Mouse (Mus musculus): ENCODE measurements around the gene Dnm1. TPM values are rescaled to one million over a fixed set of nuclear protein-coding genes. Genes with fewer than 3 reads are reported as not detected.

The Dnm1 gene
- polyA plus RNA-seq (2015; fragmentation: Nextera tagmentation; extraction: Ambion mirVana) = 148 and 151 TPM in 2 replicates

GRCm38 (mm10) chr2:32353007-32353542 is at the start of gene Dnm1:
Dnm1 (minus strand) TSS chr2:32353338.

GRCm38 (mm10) chr2:32395484-32395945 is 42.4 kb upstream of the Dnm1 start, which contains the start of gene Ptges2:
Ptges2 (plus strand) TSS chr2:32395896.

GRCm38 (mm10) chr2:32387706-32388490 is 34.8 kb upstream of the Dnm1 start, which contains the start of gene Lcn2:
Lcn2 (minus strand) TSS chr2:32388252.

GRCm38 (mm10) chr2:32381775-32382223 is 28.7 kb upstream of the Dnm1 start, which contains the start of gene 1110008P14Rik:
1110008P14Rik (minus strand) TSS chr2:32381938.

GRCm38 (mm10) chr2:32352151-32353006 is 759 bp downstream of the Dnm1 start, which contains the start of gene Ciz1:
Ciz1 (plus strand) TSS chr2:32352327.

GRCm38 (mm10) chr2:32287923-32288367 is 65.2 kb downstream of the Dnm1 start, which contains the start of gene Swi5:
Swi5 (minus strand) TSS chr2:32288075.

GRCm38 (mm10) chr2:32287334-32287840 is 65.8 kb downstream of the Dnm1 start, which contains the start of gene Golga2:
Golga2 (plus strand) TSS chr2:32287384.

GRCm38 (mm10) chr2:32259657-32260417 is 93.3 kb downstream of the Dnm1 start, which contains the start of gene Uck1:
Uck1 (minus strand) TSS chr2:32260159.

Small RNAs within 50 kb of the gene (microRNA-seq; reads per million reads assigned to microRNA genes)
- gene Gm23363 (not detected), gene Mir199b (84.4 reads per million, percentile 41 among the genes with 10 or more reads in this experiment)

Other genes with a start within 250 kb of the Dnm1 start
- gene Prrc2b, start 202.3 kb downstream of the Dnm1 start, polyA plus RNA-seq (2015; fragmentation: Nextera tagmentation; extraction: Ambion mirVana) = 49.8 and 72.2 TPM in 2 replicates
- 20.3 and 22.4 TPM in 2 replicates for gene Pomt1, start 116.7 kb downstream of the Dnm1 start, polyA plus RNA-seq (2015; fragmentation: Nextera tagmentation; extraction: Ambion mirVana)
- gene Uck1, start 93.2 kb downstream of the Dnm1 start, polyA plus RNA-seq (2015; fragmentation: Nextera tagmentation; extraction: Ambion mirVana) = 89.7 and 106 TPM in 2 replicates
- gene Golga2, start 66.0 kb downstream of the Dnm1 start, polyA plus RNA-seq (2015; fragmentation: Nextera tagmentation; extraction: Ambion mirVana) = 22.7 and 26.8 TPM in 2 replicates
- 488 and 494 TPM in 2 replicates for gene Swi5, start 65.3 kb downstream of the Dnm1 start, polyA plus RNA-seq (2015; fragmentation: Nextera tagmentation; extraction: Ambion mirVana)
- gene Ciz1, start 1.0 kb downstream of the Dnm1 start, polyA plus RNA-seq (2015; fragmentation: Nextera tagmentation; extraction: Ambion mirVana) = 28.7 and 35.2 TPM in 2 replicates
- 300 and 324 TPM in 2 replicates for gene 1110008P14Rik, start 28.6 kb upstream of the Dnm1 start, polyA plus RNA-seq (2015; fragmentation: Nextera tagmentation; extraction: Ambion mirVana)
- gene Lcn2, start 34.9 kb upstream of the Dnm1 start, polyA plus RNA-seq (2015; fragmentation: Nextera tagmentation; extraction: Ambion mirVana) = 1.2 and 2.4 TPM in 2 replicates
- 65.6 and 72.8 TPM in 2 replicates for gene Ptges2, start 42.6 kb upstream of the Dnm1 start, polyA plus RNA-seq (2015; fragmentation: Nextera tagmentation; extraction: Ambion mirVana)
- 3.4 and 4.1 TPM in 2 replicates for gene Naif1, start 97.1 kb upstream of the Dnm1 start, polyA plus RNA-seq (2015; fragmentation: Nextera tagmentation; extraction: Ambion mirVana)
- gene Slc25a25, start 98.1 kb upstream of the Dnm1 start, polyA plus RNA-seq (2015; fragmentation: Nextera tagmentation; extraction: Ambion mirVana) = 45.4 and 50.9 TPM in 2 replicates
- gene Fam102a, start 182.0 kb upstream of the Dnm1 start, polyA plus RNA-seq (2015; fragmentation: Nextera tagmentation; extraction: Ambion mirVana) = 8.4 and 9.0 TPM in 2 replicates
- gene Dpm2, start 217.5 kb upstream of the Dnm1 start, polyA plus RNA-seq (2015; fragmentation: Nextera tagmentation; extraction: Ambion mirVana) = 146 and 153 TPM in 2 replicates
- gene Pip5kl1, start 221.5 kb upstream of the Dnm1 start, polyA plus RNA-seq (2015; fragmentation: Nextera tagmentation; extraction: Ambion mirVana) = 15.4 and 21.2 TPM in 2 replicates
- 1.2 TPM in 2 replicates for gene 9430097D07Rik, start 222.3 kb upstream of the Dnm1 start, polyA plus RNA-seq (2015; fragmentation: Nextera tagmentation; extraction: Ambion mirVana)
- gene St6galnac4, start 233.8 kb upstream of the Dnm1 start, polyA plus RNA-seq (2015; fragmentation: Nextera tagmentation; extraction: Ambion mirVana) = 43.1 and 45.8 TPM in 2 replicates
- 21.6 and 23.7 TPM in 2 replicates for gene St6galnac6, start 246.4 kb upstream of the Dnm1 start, polyA plus RNA-seq (2015; fragmentation: Nextera tagmentation; extraction: Ambion mirVana)

Measured in neural tube, postnatal 0 days (tissue).